Mouse (Mus musculus): Measurements from ENCODE around the gene Supt5. TPM values are rescaled to one million over a fixed set of nuclear protein-coding genes. Genes with fewer than 3 reads are reported as not detected.

Gene Supt5
- polyA plus RNA-seq, 1 experiment: 8.3 TPM

DNA sequence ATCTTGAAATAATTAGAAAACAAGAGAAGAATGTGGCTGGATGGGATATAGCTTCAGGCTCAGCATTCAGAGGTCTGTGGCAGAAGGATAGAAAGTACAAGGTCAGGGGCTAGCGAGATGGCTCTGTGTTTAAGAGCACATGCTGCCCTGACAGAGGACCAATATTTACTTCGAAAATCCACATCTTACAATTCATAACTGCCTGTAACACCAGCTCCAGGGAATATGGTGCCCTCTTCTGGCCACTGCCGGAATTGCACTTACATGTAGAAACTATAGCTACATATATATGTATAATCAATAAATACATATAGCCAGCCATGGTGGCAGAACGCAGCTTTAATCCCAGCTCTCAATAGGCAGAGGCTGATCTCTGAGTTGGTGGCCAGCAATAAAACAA, 6.1 kb upstream of the Supt5 start:
- Histone ChIP-seq H3K27me3 (ENCODE audit: control insufficient read depth) (no peaks in the 10 kb centered on the region), H3K4me1 (ENCODE audit: control insufficient read depth) (peaks cover 17% of the 10 kb centered on the region)
- TF ChIP-seq GATA1 (IDR thresholded peaks at IDR 0.05; ENCODE audit: low read length) (no peak), TAL1 (IDR thresholded peaks at IDR 0.05; ENCODE audit: low read length) (no peak)

GRCm38 (mm10) chr7:28341381-28341780, 2.8 kb upstream of the Supt5 start:
- no peaks in the 10 kb centered on the region for H3K9me3 ChIP-seq (ENCODE audit: control insufficient read depth, low read length)
- no peak overlapping the region for H3K4me3 ChIP-seq (replicated peaks)
- TF ChIP-seq TAL1 (IDR thresholded peaks at IDR 0.05; ENCODE audit: low read length): no peak
- TF ChIP-seq GATA1 (IDR thresholded peaks at IDR 0.05; ENCODE audit: low read length): no peak
- peaks cover 31% of the 10 kb centered on the region for H3K4me1 ChIP-seq (ENCODE audit: control insufficient read depth)
- H3K36me3 ChIP-seq (ENCODE audit: control insufficient read depth): peaks cover 3% of the 10 kb centered on the region
- no peaks in the 10 kb centered on the region for H3K27me3 ChIP-seq (ENCODE audit: control insufficient read depth)

More for the DNA sequence above, 6.1 kb upstream of the Supt5 start:
- Histone ChIP-seq H3K4me3 (replicated peaks) (no peak overlapping the region), H3K36me3 (ENCODE audit: control insufficient read depth) (no peaks in the 10 kb centered on the region), H3K9me3 (ENCODE audit: control insufficient read depth, low read length) (no peaks in the 10 kb centered on the region)

GRCm38 (mm10) chr7:28339213-28339917, 819 bp upstream of the Supt5 start:
- H3K9me3 ChIP-seq (ENCODE audit: control insufficient read depth, low read length): no peaks in the 10 kb centered on the region
- H3K4me3 ChIP-seq (replicated peaks): peak overlapping the region; percentile 100
- H3K4me1 ChIP-seq (ENCODE audit: control insufficient read depth): peaks cover 38% of the 10 kb centered on the region
- TF ChIP-seq GATA1 (IDR thresholded peaks at IDR 0.05; ENCODE audit: low read length) (no peak), TAL1 (IDR thresholded peaks at IDR 0.05; ENCODE audit: low read length) (no peak)
- peaks cover 21% of the 10 kb centered on the region for H3K36me3 ChIP-seq (ENCODE audit: control insufficient read depth)
- no peaks in the 10 kb centered on the region for H3K27me3 ChIP-seq (ENCODE audit: control insufficient read depth)

- no peaks in the 10 kb centered on the region for H3K9me3 ChIP-seq (ENCODE audit: control insufficient read depth, low read length)
- H3K36me3 ChIP-seq (ENCODE audit: control insufficient read depth): peaks cover 49% of the 10 kb centered on the region
- H3K4me3 ChIP-seq (replicated peaks): no peak overlapping the region
- TF ChIP-seq TAL1 (IDR thresholded peaks at IDR 0.05; ENCODE audit: low read length) (no peak), GATA1 (IDR thresholded peaks at IDR 0.05; ENCODE audit: low read length) (no peak)
- no peaks in the 10 kb centered on the region for H3K27me3 ChIP-seq (ENCODE audit: control insufficient read depth)
- peaks cover 39% of the 10 kb centered on the region for H3K4me1 ChIP-seq (ENCODE audit: control insufficient read depth)
These were observed 3.1 kb downstream of the Supt5 start for GRCm38 (mm10) chr7:28335471-28335870.

DNA sequence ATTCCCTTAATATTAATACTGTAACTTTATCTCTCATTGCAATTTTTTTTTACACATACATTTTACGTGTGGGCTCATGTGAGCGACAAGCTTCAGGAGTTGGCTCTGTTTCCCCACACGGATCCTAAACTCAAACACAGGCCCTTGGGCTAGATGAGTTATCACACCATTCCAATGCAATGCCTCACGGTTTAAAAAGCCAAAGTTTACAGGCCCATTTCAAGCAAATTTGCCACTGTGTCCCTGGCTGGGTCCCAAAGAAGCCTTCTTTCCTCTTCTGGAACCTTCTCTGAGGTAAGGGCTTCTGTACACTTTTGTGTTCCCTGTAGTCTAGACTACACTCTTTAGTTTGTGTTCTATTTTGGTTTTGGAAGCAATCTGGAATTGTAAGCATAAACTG, 4.0 kb downstream of the Supt5 start:
- H3K4me1 ChIP-seq (ENCODE audit: control insufficient read depth): peaks cover 35% of the 10 kb centered on the region
- H3K9me3 ChIP-seq (ENCODE audit: control insufficient read depth, low read length): no peaks in the 10 kb centered on the region
- H3K27me3 ChIP-seq (ENCODE audit: control insufficient read depth): no peaks in the 10 kb centered on the region
- H3K36me3 ChIP-seq (ENCODE audit: control insufficient read depth): peaks cover 59% of the 10 kb centered on the region
- no peak for TF ChIP-seq GATA1 (IDR thresholded peaks at IDR 0.05; ENCODE audit: low read length)
- no peak for TF ChIP-seq TAL1 (IDR thresholded peaks at IDR 0.05; ENCODE audit: low read length)
- H3K4me3 ChIP-seq (replicated peaks): no peak overlapping the region

DNA sequence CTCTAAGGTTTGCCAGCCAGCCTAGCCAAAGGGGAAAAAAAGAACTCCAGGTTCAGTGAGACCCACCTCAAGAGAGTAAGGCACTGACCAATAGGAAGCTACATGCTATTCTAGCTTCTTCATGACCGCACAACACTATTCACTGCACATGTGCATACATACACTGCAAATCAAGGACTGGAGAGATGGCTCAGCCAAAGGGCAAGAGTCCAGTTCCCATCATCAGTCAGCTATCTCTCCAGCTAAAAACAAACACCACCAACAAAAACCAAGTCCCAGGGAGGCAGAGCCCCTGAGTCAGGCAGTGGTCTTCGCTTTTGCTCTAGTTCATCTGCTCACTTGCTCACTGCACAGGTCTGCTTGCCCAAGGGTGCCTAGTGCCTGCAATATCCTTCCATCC, 10.3 kb downstream of the Supt5 start:
- TF ChIP-seq GATA1 (IDR thresholded peaks at IDR 0.05; ENCODE audit: low read length) (no peak), TAL1 (IDR thresholded peaks at IDR 0.05; ENCODE audit: low read length) (no peak)
- peaks cover 92% of the 10 kb centered on the region for H3K36me3 ChIP-seq (ENCODE audit: control insufficient read depth)
- no peaks in the 10 kb centered on the region for H3K9me3 ChIP-seq (ENCODE audit: control insufficient read depth, low read length)

GRCm38 (mm10) chr7:28326457-28326856, 12.1 kb downstream of the Supt5 start:
- TF ChIP-seq GATA1 (IDR thresholded peaks at IDR 0.05; ENCODE audit: low read length) (no peak), TAL1 (IDR thresholded peaks at IDR 0.05; ENCODE audit: low read length) (no peak)

More for the DNA sequence above, 10.3 kb downstream of the Supt5 start:
- Histone ChIP-seq H3K4me3 (replicated peaks) (no peak overlapping the region), H3K27me3 (ENCODE audit: control insufficient read depth) (no peaks in the 10 kb centered on the region), H3K4me1 (ENCODE audit: control insufficient read depth) (0 out of 2 replicates have a peak, but pooled peaks cover under 1% of the 10 kb centered on the region)

DNA sequence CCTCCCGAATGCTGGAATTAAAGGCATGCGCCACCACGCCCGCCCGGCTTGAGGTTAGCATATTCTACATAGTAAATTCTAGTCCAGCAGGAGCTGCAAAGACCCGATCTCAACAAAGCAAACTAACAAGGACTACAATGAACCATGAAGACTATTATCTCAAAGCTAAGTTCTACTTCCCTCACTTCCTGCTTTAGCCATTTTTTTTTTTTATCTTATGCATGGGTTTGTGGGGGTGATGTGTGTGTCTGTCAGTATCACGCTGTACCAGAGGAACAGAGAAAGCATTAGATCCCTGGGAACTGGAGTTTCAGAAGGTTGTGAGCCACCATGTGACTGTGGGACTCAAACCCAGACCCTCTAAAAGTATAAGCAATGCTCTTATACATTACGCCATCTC, 13.3 kb downstream of the Supt5 start:
- no peak overlapping the region for H3K4me3 ChIP-seq (replicated peaks)
- H3K4me1 ChIP-seq (ENCODE audit: control insufficient read depth): peaks cover 4% of the 10 kb centered on the region; the same call in 1 of the 2 replicates
- peaks cover 98% of the 10 kb centered on the region for H3K36me3 ChIP-seq (ENCODE audit: control insufficient read depth)
- TF ChIP-seq GATA1 (IDR thresholded peaks at IDR 0.05; ENCODE audit: low read length) (no peak), TAL1 (IDR thresholded peaks at IDR 0.05; ENCODE audit: low read length) (no peak)
- H3K27me3 ChIP-seq (ENCODE audit: control insufficient read depth): no peaks in the 10 kb centered on the region
- H3K9me3 ChIP-seq (ENCODE audit: control insufficient read depth, low read length): no peaks in the 10 kb centered on the region

More at GRCm38 (mm10) chr7:28326457-28326856, 12.1 kb downstream of the Supt5 start:
- peaks cover 98% of the 10 kb centered on the region for H3K36me3 ChIP-seq (ENCODE audit: control insufficient read depth)
- H3K27me3 ChIP-seq (ENCODE audit: control insufficient read depth): no peaks in the 10 kb centered on the region
- no peak overlapping the region for H3K4me3 ChIP-seq (replicated peaks)
- H3K9me3 ChIP-seq (ENCODE audit: control insufficient read depth, low read length): no peaks in the 10 kb centered on the region
- H3K4me1 ChIP-seq (ENCODE audit: control insufficient read depth): peaks cover 4% of the 10 kb centered on the region; the same call in 1 of the 2 replicates

DNA sequence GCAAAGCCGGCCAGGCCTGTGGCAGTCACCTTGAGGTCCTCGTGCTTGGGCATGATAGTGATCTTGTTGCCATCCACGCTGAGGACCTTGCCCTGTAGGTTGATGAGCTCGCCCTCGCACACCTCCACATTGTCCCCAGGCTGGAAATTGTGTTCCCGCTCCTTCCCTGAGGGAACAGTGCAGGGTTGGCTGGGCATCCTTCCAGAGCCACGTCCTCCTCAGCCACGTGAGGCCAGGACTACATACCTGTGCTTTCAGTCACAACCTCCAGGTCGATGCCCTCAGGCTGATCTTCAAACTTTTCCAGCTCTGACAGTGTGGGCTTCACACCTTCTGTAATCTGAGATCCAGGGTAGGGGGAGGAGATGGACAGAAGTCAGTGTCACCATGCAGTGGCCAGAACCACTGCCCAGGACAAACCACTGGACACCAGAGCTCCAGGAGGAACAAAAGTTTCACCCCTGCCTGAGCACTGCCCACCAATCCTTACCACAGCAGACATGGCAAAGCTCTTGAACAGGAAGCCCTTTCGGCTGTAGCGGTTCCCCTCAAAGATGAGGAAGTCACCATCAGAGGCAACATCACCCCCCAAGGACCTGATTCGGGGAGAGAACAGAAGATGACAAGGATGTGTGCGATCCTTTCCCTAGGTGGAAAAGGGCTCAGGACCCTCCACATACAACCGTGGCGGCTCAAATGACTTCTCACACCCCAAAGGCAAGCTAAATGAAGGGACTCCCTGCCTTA, 16.4 kb downstream of the Supt5 start:
- peaks cover 4% of the 10 kb centered on the region; the same call in 1 of the 2 replicates for H3K4me1 ChIP-seq (ENCODE audit: control insufficient read depth)
- peaks cover 100% of the 10 kb centered on the region for H3K36me3 ChIP-seq (ENCODE audit: control insufficient read depth)
- H3K9me3 ChIP-seq (ENCODE audit: control insufficient read depth, low read length): no peaks in the 10 kb centered on the region
- no peaks in the 10 kb centered on the region for H3K27me3 ChIP-seq (ENCODE audit: control insufficient read depth)
- TF ChIP-seq TAL1 (IDR thresholded peaks at IDR 0.05; ENCODE audit: low read length) (no peak), GATA1 (IDR thresholded peaks at IDR 0.05; ENCODE audit: low read length) (no peak)
- no peak overlapping the region for H3K4me3 ChIP-seq (replicated peaks)

Data from erythroblast, embryonic 14.5 days (primary cell).